Mouse (Mus musculus): Measurements from ENCODE around the gene Rsl1. TPM values are rescaled to one million over a fixed set of nuclear protein-coding genes. Genes with fewer than 3 reads are reported as not detected.

Gene Rsl1
- polyA plus RNA-seq, 1 experiment from 2014 or later, result 2.3 TPM

- ATAC-seq (replicated peaks; ENCODE audit: low FRiP score) (0 out of 2 replicates have a peak, but pooled peaks have one; percentile 39), DNase-seq (ENCODE audit: low spot score) (no peak)
- no peak overlapping the region for H3K4me3 ChIP-seq (ENCODE audit: low read depth, low read length)
- no peaks in the 10 kb centered on the region for H3K4me1 ChIP-seq (replicated peaks; ENCODE audit: control insufficient read depth, insufficient read depth, low read length)
- no peak overlapping the region for H3K4me2 ChIP-seq
- no peak overlapping the region for H3K9ac ChIP-seq (ENCODE audit: low read depth, low read length)
- no peaks in the 10 kb centered on the region for H3K9me3 ChIP-seq (ENCODE audit: control insufficient read depth, low read length)
- no peaks in the 10 kb centered on the region for H3K36me3 ChIP-seq (ENCODE audit: control insufficient read depth, insufficient read depth, low read length)
- no peaks in the 10 kb centered on the region for H3K27me3 ChIP-seq (replicated peaks; ENCODE audit: control insufficient read depth, insufficient read depth, low read length)
- WGBS, result 45% methylated on average over 4 of the region's 4 CpGs
- no peak overlapping the region for H3K27ac ChIP-seq (ENCODE audit: low read depth, low read length)
These were observed 41.1 kb downstream of the Rsl1 start for GRCm38 (mm10) chr13:67214015-67214607.

Other genes with a start within 250 kb of the Rsl1 start
- 2.0 and 2.2 TPM in 2 replicates for gene Zfp712, start 112.0 kb upstream of the Rsl1 start, polyA plus RNA-seq (2014; fragmentation: Nextera tagmentation; extraction: Ambion mirVana)
- 2.7 and 4.1 TPM in 2 replicates for gene Zfp708, start 75.2 kb upstream of the Rsl1 start, polyA plus RNA-seq (2014; fragmentation: Nextera tagmentation; extraction: Ambion mirVana)
- gene Gm28557, start 64.6 kb upstream of the Rsl1 start, polyA plus RNA-seq (2014; fragmentation: Nextera tagmentation; extraction: Ambion mirVana), result 2.3 and 3.6 TPM in 2 replicates
- 0.08 and 0.48 TPM in 2 replicates for gene Rslcan18, start 56.9 kb upstream of the Rsl1 start, polyA plus RNA-seq (2014; fragmentation: Nextera tagmentation; extraction: Ambion mirVana)
- gene Zfp759, start 51.5 kb upstream of the Rsl1 start, polyA plus RNA-seq (2014; fragmentation: Nextera tagmentation; extraction: Ambion mirVana), result 1.3 and 1.8 TPM in 2 replicates
- 1.2 and 2.0 TPM in 2 replicates for gene Zfp455, start 21.3 kb downstream of the Rsl1 start, polyA plus RNA-seq (2014; fragmentation: Nextera tagmentation; extraction: Ambion mirVana)
- gene Zfp458, start 105.3 kb downstream of the Rsl1 start, polyA plus RNA-seq (2014; fragmentation: Nextera tagmentation; extraction: Ambion mirVana), result 0.95 and 0.97 TPM in 2 replicates
- gene Zfp457, start 133.3 kb downstream of the Rsl1 start, polyA plus RNA-seq (2014; fragmentation: Nextera tagmentation; extraction: Ambion mirVana), result 0.40 TPM in 1 of 2 replicates, not detected in the other
- 2.0 and 2.3 TPM in 2 replicates for gene Zfp595, start 159.4 kb downstream of the Rsl1 start, polyA plus RNA-seq (2014; fragmentation: Nextera tagmentation; extraction: Ambion mirVana)
- gene Gm28044, start 187.4 kb downstream of the Rsl1 start, polyA plus RNA-seq (2014; fragmentation: Nextera tagmentation; extraction: Ambion mirVana), result 0.41 and 0.58 TPM in 2 replicates
- 1.5 and 1.9 TPM in 2 replicates for gene Zfp953, start 187.4 kb downstream of the Rsl1 start, polyA plus RNA-seq (2014; fragmentation: Nextera tagmentation; extraction: Ambion mirVana)
- gene Gm28041, start 202.6 kb downstream of the Rsl1 start, polyA plus RNA-seq (2014; fragmentation: Nextera tagmentation; extraction: Ambion mirVana), result 0.62 TPM in 1 of 2 replicates, not detected in the other
- gene Zfp456, start 202.6 kb downstream of the Rsl1 start, polyA plus RNA-seq (2014; fragmentation: Nextera tagmentation; extraction: Ambion mirVana), result 1.4 and 1.5 TPM in 2 replicates
- gene Zfp429, start 226.6 kb downstream of the Rsl1 start, polyA plus RNA-seq (2014; fragmentation: Nextera tagmentation; extraction: Ambion mirVana), result 3.0 and 4.4 TPM in 2 replicates
- 0.74 and 0.75 TPM in 2 replicates for gene Zfp459, start 248.2 kb downstream of the Rsl1 start, polyA plus RNA-seq (2014; fragmentation: Nextera tagmentation; extraction: Ambion mirVana)

All from liver, embryonic 11.5 days (tissue).